Mouse (Mus musculus) heart, postnatal 0 days (tissue): Measurements from ENCODE around the gene Inppl1. TPM values are rescaled to one million over a fixed set of nuclear protein-coding genes. Genes with fewer than 3 reads are reported as not detected.

Experiments used
- ATAC-seq: fragments of 200-750 bp; cut with Nextera tagmentation; 2 replicates; pipeline ENCODE4 v1.8.0; 2017; ENCODE audit warnings: low read depth, moderate number of reproducible peaks, moderate library complexity; ENCODE audit not compliant: insufficient read depth
- DNase-seq: peaks from one replicate; pipeline ENCODE4 v3.0.0-alpha.2; 2016; ENCODE audit warnings: low spot score
- H3K27ac ChIP-seq: fragments of 300-500 bp; sonication (generic); 2 replicates; pipeline ENCODE4 v1.5.1; 2014; ENCODE audit warnings: low read depth, mild to moderate bottlenecking
- H3K27me3 ChIP-seq: fragments of 300-500 bp; sonication (generic); 2 replicates; pipeline ENCODE4 v1.6.1; 2014; ENCODE audit warnings: low read length, mixed read lengths; ENCODE audit not compliant: control insufficient read depth, insufficient read depth
- H3K36me3 ChIP-seq: fragments of 300-500 bp; sonication (generic); replicated peaks from 2 replicates; pipeline ENCODE4 v1.6.1; 2014; ENCODE audit warnings: low read length, mixed read lengths; ENCODE audit not compliant: control insufficient read depth, insufficient read depth
- H3K4me1 ChIP-seq: fragments of 300-500 bp; sonication (generic); 2 replicates; pipeline ENCODE4 v1.6.1; 2014; ENCODE audit warnings: antibody characterized with exemption; ENCODE audit not compliant: control insufficient read depth, insufficient read depth
- H3K4me2 ChIP-seq: fragments of 300-500 bp; sonication (generic); 2 replicates; pipeline ENCODE4 v1.6.1; 2014; ENCODE audit warnings: low read depth, mild to moderate bottlenecking, low read length, moderate library complexity
- H3K4me3 ChIP-seq: fragments of 300-500 bp; sonication (generic); 2 replicates; pipeline ENCODE4 v1.5.1; 2014; ENCODE audit warnings: low read depth, low read length
- H3K9ac ChIP-seq: fragments of 300-500 bp; sonication (generic); replicated peaks from 2 replicates; pipeline ENCODE4 v1.6.1; 2014; ENCODE audit warnings: low read depth, low read length, mixed read lengths
- H3K9me3 ChIP-seq: fragments of 300-500 bp; sonication (generic); replicated peaks from 2 replicates; pipeline ENCODE4 v1.6.1; 2016; ENCODE audit warnings: low read length; ENCODE audit not compliant: control insufficient read depth
- CTCF ChIP-seq: IDR thresholded peaks from 2 replicates; pipeline ENCODE4 v1.5.1; 2016; ENCODE audit warnings: antibody characterized with exemption, control low read depth, low read depth
- EP300 ChIP-seq: IDR thresholded peaks from 2 replicates; pipeline ENCODE4 v1.6.1; 2016; ENCODE audit warnings: antibody characterized with exemption, low read depth
- WGBS: fragments of 180-500 bp; shearing (Covaris S2); extraction: QIAGEN DNeasy Blood & Tissue Kit; methylation state at CpG from one replicate; pipeline ENCODE4 v1.1.7; 2014; 5-methylcytosine and 5-hydroxymethylcytosine counted together
- polyA plus RNA-seq: library from polyadenylated mRNA; unstranded; fragments of >200 nt; fragmentation: Nextera tagmentation; extraction: Ambion mirVana; gene quantifications from 2 replicates; pipeline ENCODE4 v1.2.1, GENCODE M21; 2015
- total RNA-seq: library from RNA; depleted of rRNA; stranded (reverse); fragments of >200 nt; gene quantifications from 2 replicates; pipeline ENCODE4 v1.2.3, GENCODE M21; 2014; ENCODE audit warnings: low replicate concordance

The Inppl1 gene
- total and polyA plus RNA-seq, 2 experiments from 2014 or later: 47.5 to 98.2 TPM

DNA sequence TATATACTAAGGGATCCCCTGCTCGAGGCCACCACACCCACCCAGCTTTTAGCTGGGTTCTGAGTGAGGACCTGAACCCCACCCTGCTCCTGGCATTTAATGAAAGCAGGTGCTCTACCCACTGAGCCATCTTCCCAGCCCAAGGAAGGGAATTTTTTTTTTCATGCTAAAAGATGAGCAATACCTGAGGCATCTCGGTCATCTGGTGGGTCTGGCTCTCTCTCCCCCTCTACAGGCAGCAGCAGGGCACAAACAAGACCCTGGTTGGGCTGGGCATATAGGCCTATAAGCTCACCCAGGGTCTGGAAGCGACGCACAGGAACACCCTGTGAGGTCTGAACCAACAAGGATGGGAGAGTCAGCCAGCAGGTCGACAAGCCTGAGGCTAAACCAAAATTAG lies 4.7 kb downstream of the Inppl1 start:
- no peaks in the 10 kb centered on the region for H3K9me3 ChIP-seq
- H3K27me3 ChIP-seq: no peaks in the 10 kb centered on the region
- peaks cover 53% of the 10 kb centered on the region for H3K36me3 ChIP-seq
- DNase-seq: no peak
- peaks cover 8% of the 10 kb centered on the region for H3K4me1 ChIP-seq
- H3K4me3 ChIP-seq: no peak overlapping the region
- no peak for ATAC-seq
- H3K9ac ChIP-seq: no peak overlapping the region
- 69% methylated on average over 5 of the region's 5 CpGs for WGBS
- H3K4me2 ChIP-seq: no peak overlapping the region
- TF ChIP-seq CTCF: no peak
- H3K27ac ChIP-seq: no peak overlapping the region

- TF ChIP-seq EP300 (no peak), CTCF (no peak)
- H3K27me3 ChIP-seq: no peaks in the 10 kb centered on the region
- ATAC-seq: no peak
- 91% methylated on average over 4 of the region's 4 CpGs for WGBS
- no peaks in the 10 kb centered on the region for H3K9me3 ChIP-seq
- H3K4me3 ChIP-seq: no peak overlapping the region
- H3K4me2 ChIP-seq: no peak overlapping the region
- H3K4me1 ChIP-seq: peaks cover 8% of the 10 kb centered on the region
- H3K9ac ChIP-seq: no peak overlapping the region
- H3K27ac ChIP-seq: no peak overlapping the region
- no peak for DNase-seq
- H3K36me3 ChIP-seq: peaks cover 63% of the 10 kb centered on the region
Observed at GRCm38 (mm10) chr7:101832372-101832771, 5.7 kb downstream of the Inppl1 start.

DNA sequence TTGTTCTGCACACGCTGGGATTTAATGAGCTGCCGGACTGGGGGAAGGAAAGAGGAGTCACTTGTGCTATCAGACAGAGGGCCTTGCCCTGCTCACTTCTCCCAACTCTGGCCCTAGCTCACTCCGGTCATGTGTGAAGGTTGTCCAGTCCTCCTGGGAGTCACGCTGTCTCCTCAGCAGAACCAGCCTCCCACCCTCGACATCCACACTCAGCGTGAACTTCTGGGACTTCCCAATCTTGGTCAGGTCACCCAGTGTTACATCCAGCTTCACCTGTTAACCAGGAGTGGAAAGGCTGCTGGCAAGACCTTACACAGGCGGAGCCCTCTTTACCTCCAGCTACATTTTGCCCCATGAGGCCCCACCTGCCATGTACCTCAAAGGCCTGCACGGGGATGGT lies 6.6 kb downstream of the Inppl1 start:
- no peak overlapping the region for H3K4me3 ChIP-seq
- peaks cover 8% of the 10 kb centered on the region for H3K4me1 ChIP-seq
- H3K9me3 ChIP-seq: no peaks in the 10 kb centered on the region
- H3K4me2 ChIP-seq: no peak overlapping the region
- H3K27me3 ChIP-seq: no peaks in the 10 kb centered on the region
- no peak for DNase-seq
- H3K36me3 ChIP-seq: peaks cover 73% of the 10 kb centered on the region
- no peak overlapping the region for H3K9ac ChIP-seq
- WGBS: 94% methylated on average over 8 of the region's 8 CpGs
- no peak overlapping the region for H3K27ac ChIP-seq
- no peak for ATAC-seq
- TF ChIP-seq CTCF (no peak), EP300 (no peak)

DNA sequence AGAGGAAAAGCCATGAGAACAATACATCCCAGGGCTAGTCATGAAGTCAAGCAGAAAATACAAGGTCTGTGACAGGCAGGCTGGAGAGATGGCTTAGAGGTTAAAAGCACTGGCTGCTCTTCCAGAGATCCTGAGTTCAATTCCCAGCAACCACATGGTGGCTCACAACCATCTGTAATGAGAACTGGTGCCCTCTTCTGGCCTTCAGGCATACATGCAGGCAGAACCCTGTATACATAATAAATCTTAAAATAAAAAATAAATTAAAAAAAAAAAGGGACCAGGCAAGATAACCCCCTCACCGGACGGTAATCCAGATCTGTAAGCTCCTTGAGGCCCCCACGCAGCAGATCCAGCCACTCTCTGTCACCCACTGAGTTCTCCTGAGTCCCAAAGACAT lies 7.7 kb downstream of the Inppl1 start:
- Histone ChIP-seq H3K4me1 (peaks cover 8% of the 10 kb centered on the region), H3K36me3 (peaks cover 83% of the 10 kb centered on the region), H3K4me3 (no peak overlapping the region), H3K9me3 (no peaks in the 10 kb centered on the region), H3K27ac (no peak overlapping the region), H3K9ac (no peak overlapping the region), H3K27me3 (no peaks in the 10 kb centered on the region), H3K4me2 (no peak overlapping the region)
- WGBS: 100% methylated on average over 3 of the region's 3 CpGs
- ATAC-seq (no peak), DNase-seq (no peak)
- TF ChIP-seq EP300: no peak
- peak; percentile 10; the same call in 1 of the 2 replicates for TF ChIP-seq CTCF

GRCm38 (mm10) chr7:101823758-101824630 lies 14.0 kb downstream of the Inppl1 start:
- Histone ChIP-seq H3K27ac (no peak overlapping the region), H3K36me3 (peaks cover 53% of the 10 kb centered on the region), H3K27me3 (peaks cover 27% of the 10 kb centered on the region), H3K9ac (no peak overlapping the region), H3K4me1 (peaks cover 12% of the 10 kb centered on the region), H3K4me2 (no peak overlapping the region), H3K9me3 (no peaks in the 10 kb centered on the region), H3K4me3 (no peak overlapping the region)
- TF ChIP-seq CTCF (no peak), EP300 (no peak)
- DNase-seq: no peak
- WGBS: 77% methylated on average over 18 of the region's 18 CpGs
- no peak for ATAC-seq
